ENCODE assay signal across 8 mouse cellular contexts in genomic region chr15:90841471-90841870, GRCm38 (mm10).
DNase-seq lines count a peak whose midpoint lies in the region; ATAC-seq and TF ChIP-seq lines count a peak whose summit lies in the region.

No protein-coding gene starts in this region.

- no peak overlapping the region for H3K27ac ChIP-seq in forebrain, postnatal 0 days (ENCODE audit: low read depth, low read length)
- no peak overlapping the region for H3K27ac ChIP-seq in forebrain, embryonic 11.5 days (ENCODE audit: low read depth, low read length)
- no peak overlapping the region for H3K27ac ChIP-seq in neural tube, embryonic 15.5 days (replicated peaks)
- H3K27ac ChIP-seq in embryonic facial prominence, embryonic 14.5 days (replicated peaks; ENCODE audit: low read depth, low read length) = no peak overlapping the region
- no peak overlapping the region for H3K27ac ChIP-seq in cerebellum, adult 2 months (ENCODE audit: insufficient read depth, low read length)

- no peaks in the 10 kb centered on the region for H3K36me3 ChIP-seq in forebrain, postnatal 0 days (ENCODE audit: insufficient read depth)
- no peaks in the 10 kb centered on the region for H3K36me3 ChIP-seq in forebrain, embryonic 11.5 days (ENCODE audit: control insufficient read depth, insufficient read depth, low read length)
- no peaks in the 10 kb centered on the region for H3K36me3 ChIP-seq in neural tube, embryonic 15.5 days
- H3K36me3 ChIP-seq in embryonic facial prominence, embryonic 14.5 days (ENCODE audit: control insufficient read depth, insufficient read depth, low read length) = no peaks in the 10 kb centered on the region

- no peaks in the 10 kb centered on the region for H3K9me3 ChIP-seq in forebrain, postnatal 0 days (ENCODE audit: low read length)
- no peaks in the 10 kb centered on the region for H3K9me3 ChIP-seq in forebrain, embryonic 11.5 days (ENCODE audit: control insufficient read depth, low read length)
- no peaks in the 10 kb centered on the region for H3K9me3 ChIP-seq in neural tube, embryonic 15.5 days (replicated peaks)
- H3K9me3 ChIP-seq in embryonic facial prominence, embryonic 14.5 days (ENCODE audit: control insufficient read depth, low read length) = no peaks in the 10 kb centered on the region

- no peaks in the 10 kb centered on the region for H3K4me1 ChIP-seq in forebrain, postnatal 0 days (ENCODE audit: insufficient read depth)
- no peaks in the 10 kb centered on the region for H3K4me1 ChIP-seq in forebrain, embryonic 11.5 days (replicated peaks; ENCODE audit: control insufficient read depth, insufficient read depth, low read length)
- no peaks in the 10 kb centered on the region for H3K4me1 ChIP-seq in neural tube, embryonic 15.5 days
- no peaks in the 10 kb centered on the region for H3K4me1 ChIP-seq in embryonic facial prominence, embryonic 14.5 days (ENCODE audit: control insufficient read depth, insufficient read depth, low read length)
- no peaks in the 10 kb centered on the region for H3K4me1 ChIP-seq in cerebellum, adult 2 months (ENCODE audit: control insufficient read depth, insufficient read depth, low read length)

- no peak overlapping the region for H3K9ac ChIP-seq in forebrain, postnatal 0 days
- no peak overlapping the region for H3K9ac ChIP-seq in forebrain, embryonic 11.5 days (ENCODE audit: low read length)
- H3K9ac ChIP-seq in neural tube, embryonic 15.5 days (replicated peaks) = no peak overlapping the region
- no peak overlapping the region for H3K9ac ChIP-seq in embryonic facial prominence, embryonic 14.5 days (ENCODE audit: low read depth, low read length)

- TF ChIP-seq POLR2A in cerebellum, adult 2 months (IDR thresholded peaks at IDR 0.05; ENCODE audit: borderline replicate concordance, insufficient read depth, low read length) = no peak

- ATAC-seq in forebrain, postnatal 0 days = no peak
- ATAC-seq in forebrain, embryonic 11.5 days (replicated peaks; ENCODE audit: low FRiP score) = no peak; the same call in 1 of the 2 replicates
- ATAC-seq in neural tube, embryonic 15.5 days (ENCODE audit: low FRiP score) = no peak
- ATAC-seq in embryonic facial prominence, embryonic 14.5 days (ENCODE audit: low read depth) = no peak

- DNase-seq in forebrain, postnatal 0 days = peak; percentile 83
- no peak for DNase-seq in forebrain, embryonic 11.5 days (ENCODE audit: low spot score)
- peak; percentile 31 for DNase-seq in neural tube, embryonic 10.5 days (ENCODE audit: extremely low spot score, low spot score)
- DNase-seq in embryonic facial prominence, embryonic 14.5 days (ENCODE audit: low spot score) = peak; percentile 74
- DNase-seq in mesoderm, embryonic 11.5 days (ENCODE audit: low read depth, low spot score) = peak; percentile 67
- DNase-seq in cerebellum, adult 2 months = no peak
- no peak for DNase-seq in gastrocnemius, adult 8-10 months (ENCODE audit: low spot score in 2 of 2)

- TF ChIP-seq CTCF in forebrain, postnatal 0 days (IDR thresholded peaks at IDR 0.05; ENCODE audit: low read depth) = peak; percentile 86
- TF ChIP-seq CTCF in cerebellum, adult 2 months (IDR thresholded peaks at IDR 0.05; ENCODE audit: borderline replicate concordance, insufficient read depth, low read depth, low read length) = no peak

- no peak overlapping the region for H3K4me2 ChIP-seq in forebrain, postnatal 0 days (ENCODE audit: low read depth)
- no peak overlapping the region for H3K4me2 ChIP-seq in forebrain, embryonic 11.5 days (ENCODE audit: low read depth, low read length, severe bottlenecking)
- H3K4me2 ChIP-seq in neural tube, embryonic 15.5 days = no peak overlapping the region
- H3K4me2 ChIP-seq in embryonic facial prominence, embryonic 14.5 days (ENCODE audit: low read depth, low read length) = no peak overlapping the region

- no peaks in the 10 kb centered on the region for H3K27me3 ChIP-seq in forebrain, postnatal 0 days (ENCODE audit: insufficient read depth, low read length)
- H3K27me3 ChIP-seq in forebrain, embryonic 11.5 days (ENCODE audit: control insufficient read depth, insufficient read depth, low read length) = no peaks in the 10 kb centered on the region
- H3K27me3 ChIP-seq in neural tube, embryonic 15.5 days (replicated peaks) = no peaks in the 10 kb centered on the region
- no peaks in the 10 kb centered on the region for H3K27me3 ChIP-seq in embryonic facial prominence, embryonic 14.5 days (replicated peaks; ENCODE audit: control insufficient read depth, insufficient read depth, low read length)
- no peaks in the 10 kb centered on the region for H3K27me3 ChIP-seq in cerebellum, adult 2 months (ENCODE audit: control insufficient read depth, insufficient read depth, low read length)

- 21% methylated on average over 5 of the region's 5 CpGs for WGBS in forebrain, postnatal 0 days
- WGBS in forebrain, embryonic 11.5 days = 23% methylated on average over 5 of the region's 5 CpGs
- WGBS in neural tube, embryonic 15.5 days = 24% methylated on average over 5 of the region's 5 CpGs
- WGBS in embryonic facial prominence, embryonic 14.5 days = 24% methylated on average over 5 of the region's 5 CpGs
- 9% methylated on average over 5 of the region's 5 CpGs for WGBS in cerebellum, adult 2 months

- H3K4me3 ChIP-seq in forebrain, postnatal 0 days (ENCODE audit: low read depth, low read length) = no peak overlapping the region
- no peak overlapping the region for H3K4me3 ChIP-seq in forebrain, embryonic 11.5 days (ENCODE audit: low read depth, low read length)
- H3K4me3 ChIP-seq in neural tube, embryonic 15.5 days (replicated peaks) = no peak overlapping the region
- no peak overlapping the region for H3K4me3 ChIP-seq in embryonic facial prominence, embryonic 14.5 days (ENCODE audit: low read depth, low read length)
- H3K4me3 ChIP-seq in cerebellum, adult 2 months (replicated peaks; ENCODE audit: insufficient read depth, low read depth, low read length) = no peak overlapping the region

Comparison
In these comparisons a context has a peak if more than half of its experiments do, and no peak if none do; other contexts are left out.
1. DNase-seq: peak in forebrain, postnatal 0 days (single experiment), neural tube, embryonic 10.5 days (single experiment), embryonic facial prominence, embryonic 14.5 days (single experiment) and mesoderm, embryonic 11.5 days (single experiment); none in forebrain, embryonic 11.5 days (single experiment), cerebellum, adult 2 months (0 of 2) and gastrocnemius, adult 8-10 months (0 of 2).